In genomic region chr2:11044727-11045274, GRCm38 (mm10) we compare ENCODE assay signal across 12 mouse cellular contexts.
"Had no signal": no experiment of that assay in that cellular context is flagged by ENCODE, and none has a peak within 500 bp of the region (broad histone marks: within the 10 kb centered on the region; RNA-seq: fewer than 3 reads in every experiment).

No protein-coding gene starts in this region.

- H3K4me3 ChIP-seq: layer of hippocampus, adult 2 months; limb, embryonic 13.5 days; midbrain, embryonic 13.5 days had no signal

- ATAC-seq: midbrain, embryonic 13.5 days had no signal

- H3K4me1 ChIP-seq: limb, embryonic 13.5 days; midbrain, embryonic 13.5 days had no signal

- H3K27me3 ChIP-seq: limb, embryonic 13.5 days had no signal

- H3K36me3 ChIP-seq: limb, embryonic 13.5 days; midbrain, embryonic 13.5 days had no signal

- H3K27ac ChIP-seq: kidney, postnatal 0 days; layer of hippocampus, adult 2 months; limb, embryonic 13.5 days; liver, embryonic 14.5 days; midbrain, embryonic 13.5 days; stomach, postnatal 0 days had no signal

- DNase-seq: kidney, adult 8-10 months; kidney, postnatal 4 days; left cerebral cortex, postnatal 4 days; lung, adult 18-20 months; lung, postnatal 36 days; thymus, postnatal 14 days had no signal

- H3K9me3 ChIP-seq: limb, embryonic 13.5 days; midbrain, embryonic 13.5 days had no signal

- H3K4me2 ChIP-seq: limb, embryonic 13.5 days; midbrain, embryonic 13.5 days had no signal

- H3K9ac ChIP-seq: limb, embryonic 13.5 days; liver, embryonic 14.5 days; midbrain, embryonic 13.5 days had no signal
